Mouse (Mus musculus): Measurements from ENCODE around the gene Zfp938.

Gene Zfp938

GRCm38 (mm10) chr10:82240742-82241400, at the start of gene Zfp938:
Gene Zfp938 (minus strand): TSS chr10:82241280.
- in situ Hi-C loops (cut with MboI, MseI), result loop anchor here (5.0 to 10.0 kb wide), 2 partner anchors 116 to 374 kb away; no protein-coding TSS in a partner anchor

GRCm38 (mm10) chr10:82257331-82257730, 16.3 kb upstream of the Zfp938 start:
- in situ Hi-C loops (cut with MboI, MseI), result no loop called here

GRCm38 (mm10) chr10:82245021-82245420, 3.9 kb upstream of the Zfp938 start:
- in situ Hi-C loops (cut with MboI, MseI), result loop anchor here (10.0 kb wide), 1 partner anchor 370 kb away; no protein-coding TSS in a partner anchor

- in situ Hi-C loops (cut with MboI, MseI), result loop anchor here (5.0 to 10.0 kb wide), 2 partner anchors 116 to 373 kb away; no protein-coding TSS in a partner anchor
Measured at GRCm38 (mm10) chr10:82241401-82241788, 315 bp upstream of the Zfp938 start.

- in situ Hi-C loops (cut with MboI, MseI), result loop anchor here (10.0 kb wide), 1 partner anchor 534 kb away; the partner anchor contains the start of gene Gm10778
Measured at GRCm38 (mm10) chr10:82178257-82179064, 62.6 kb downstream of the Zfp938 start.

Measured in regulatory T cell (primary cell).